Mouse (Mus musculus) erythroblast, embryonic 14.5 days (primary cell): ENCODE data around the gene Six2.

Source experiments
- GATA1 ChIP-seq: IDR thresholded peaks from 2 replicates; pipeline ENCODE4 v1.6.1; 2012; ENCODE audit warnings: low read length, inconsistent platforms, mixed read lengths
- TAL1 ChIP-seq: IDR thresholded peaks from 3 replicates; pipeline ENCODE4 v1.6.1; 2012; ENCODE audit warnings: low read length, inconsistent platforms, mixed read lengths

DNA sequence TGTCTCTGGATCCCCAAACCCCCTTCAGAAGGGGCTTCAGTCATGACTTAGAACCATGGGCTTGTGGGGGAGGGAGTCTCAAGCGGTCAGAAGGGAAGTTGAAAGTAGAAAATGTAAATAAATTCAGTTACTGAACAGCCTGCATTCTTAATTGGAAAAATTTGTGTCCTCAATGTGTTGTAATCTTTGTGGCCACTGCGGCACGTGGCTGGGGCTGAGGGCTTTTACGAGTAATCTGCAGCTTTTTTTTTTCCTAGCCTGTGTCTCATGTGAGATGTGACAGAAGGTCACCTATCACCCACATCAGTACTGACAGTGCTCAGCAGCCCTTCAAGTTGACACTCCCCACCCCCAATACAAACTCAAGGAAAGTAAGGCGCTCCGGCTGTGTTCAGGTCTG is 10.6 kb upstream of the Six2 start:
- TF ChIP-seq GATA1 (no peak), TAL1 (no peak)
